Mouse (Mus musculus) liver, embryonic 14.5 days (tissue): ENCODE data around the gene Sh3pxd2a. TPM values are rescaled to one million over a fixed set of nuclear protein-coding genes. Genes with fewer than 3 reads are reported as not detected.

Experiments
- ATAC-seq: fragments of 200-750 bp; cut with Nextera tagmentation; 2 replicates; pipeline ENCODE4 v1.8.0; 2017; ENCODE audit warnings: moderate number of reproducible peaks, mild to moderate bottlenecking, moderate library complexity; ENCODE audit not compliant: insufficient read depth
- DNase-seq, 3 experiments: peaks; one replicate each; pipeline ENCODE4 v3.0.0-alpha.2; 2012 to 2013; ENCODE audit warnings: low read depth in 3 of 3, low spot score in 3 of 3
- H3K27ac ChIP-seq: fragments of 300-500 bp; sonication (generic); 2 replicates; pipeline ENCODE4 v1.5.1; 2014; ENCODE audit warnings: moderate library complexity, mild to moderate bottlenecking, control low read depth, inconsistent platforms
- H3K27me3 ChIP-seq: fragments of 300-500 bp; sonication (generic); 2 replicates; pipeline ENCODE4 v1.6.1; 2014; ENCODE audit warnings: mild to moderate bottlenecking, low read length, moderate library complexity; ENCODE audit not compliant: control insufficient read depth, insufficient read depth
- H3K36me3 ChIP-seq: fragments of 300-500 bp; sonication (generic); replicated peaks from 2 replicates; pipeline ENCODE4 v1.6.1; 2014; ENCODE audit warnings: low read depth; ENCODE audit not compliant: control insufficient read depth, insufficient read depth
- H3K4me1 ChIP-seq, 2 experiments: fragments of 200-500 bp in 1 of 2; fragments of 300-500 bp in 1 of 2; sonication (generic) in 1 of 2; replicated peaks; 2 replicates each; pipeline ENCODE4 v1.6.1; 2012 to 2014; ENCODE audit warnings: antibody characterized with exemption in 1 of 2, inconsistent platforms in 1 of 2, low read length in 1 of 2; ENCODE audit not compliant: control insufficient read depth in 2 of 2, insufficient read depth in 2 of 2
- H3K4me2 ChIP-seq: fragments of 300-500 bp; sonication (generic); 2 replicates; pipeline ENCODE4 v1.6.1; 2014; ENCODE audit warnings: low read depth, mild to moderate bottlenecking, control low read depth, moderate library complexity
- H3K4me3 ChIP-seq, 2 experiments: fragments of 200-500 bp in 1 of 2; fragments of 300-500 bp in 1 of 2; sonication (generic) in 1 of 2; 2 replicates each; pipeline ENCODE4 v1.5.1; 2012 to 2014; ENCODE audit warnings: low read depth in 2 of 2, low read length in 2 of 2, mild to moderate bottlenecking in 2 of 2, control low read depth in 1 of 2, inconsistent platforms in 1 of 2, moderate library complexity in 1 of 2; ENCODE audit not compliant: insufficient read depth in 1 of 2
- H3K9ac ChIP-seq: fragments of 300-500 bp; sonication (generic); replicated peaks from 2 replicates; pipeline ENCODE4 v1.6.1; 2014; ENCODE audit warnings: mild to moderate bottlenecking, control low read depth, moderate library complexity
- H3K9me3 ChIP-seq: fragments of 300-500 bp; sonication (generic); 2 replicates; pipeline ENCODE4 v1.6.1; 2016; ENCODE audit warnings: low read length, mixed read lengths; ENCODE audit not compliant: control insufficient read depth
- CTCF ChIP-seq: IDR thresholded peaks from 2 replicates; pipeline ENCODE4 v1.5.1; 2016; ENCODE audit warnings: antibody characterized with exemption, low read depth, control low read depth
- EP300 ChIP-seq: IDR thresholded peaks from 2 replicates; pipeline ENCODE4 v1.6.1; 2016; ENCODE audit warnings: antibody characterized with exemption, low read depth
- WGBS: fragments of 180-500 bp; shearing (Covaris S2); extraction: QIAGEN DNeasy Blood & Tissue Kit; methylation state at CpG from one replicate; pipeline ENCODE4 v1.1.7; 2014; ENCODE audit not compliant: insufficient replicate concordance; 5-methylcytosine and 5-hydroxymethylcytosine counted together
- polyA plus RNA-seq, 2 experiments: library from polyadenylated mRNA; depleted of rRNA in 1 of 2; stranded (reverse) in 1 of 2; unstranded in 1 of 2; fragments of >200 nt; fragmentation: Nextera tagmentation in 1 of 2; extraction: Ambion mirVana in 1 of 2; gene quantifications; 2 replicates each; pipeline versions ENCODE4 v1.2.1 to v1.2.3; 2012 to 2014

The Sh3pxd2a gene
- polyA plus RNA-seq, 2 experiments, result 0.50 to 1.6 TPM

DNA sequence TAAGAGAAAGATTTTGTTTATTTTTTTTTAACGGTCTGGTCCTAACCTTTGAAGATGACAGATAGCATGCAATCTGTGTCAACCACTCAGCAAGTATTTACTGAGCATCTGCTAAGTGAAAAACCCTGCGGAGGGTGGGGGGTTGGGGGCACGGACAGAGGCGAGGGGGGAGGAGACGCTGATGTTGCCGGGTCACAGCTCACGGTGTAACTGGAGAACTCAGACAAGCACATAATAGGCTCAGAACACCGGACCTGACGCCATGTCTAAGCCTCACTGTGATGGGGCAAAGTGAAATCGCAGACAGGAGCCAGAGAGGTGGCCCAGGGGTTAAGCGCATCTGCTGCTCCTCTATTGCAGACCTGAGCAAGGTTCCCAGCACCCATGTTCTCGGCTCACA lies 19.7 kb downstream of the Sh3pxd2a start:
- H3K4me2 ChIP-seq, result no peak overlapping the region
- TF ChIP-seq EP300, result no peak
- no peak for TF ChIP-seq CTCF
- no peak overlapping the region for H3K9ac ChIP-seq
- WGBS, result 55% methylated on average over 12 of the region's 12 CpGs
- H3K4me1 ChIP-seq, result peaks cover 23 to 49% of the 10 kb centered on the region in 2 experiments
- no peaks in the 10 kb centered on the region for H3K9me3 ChIP-seq
- no peaks in the 10 kb centered on the region for H3K27me3 ChIP-seq
- no peaks in the 10 kb centered on the region for H3K36me3 ChIP-seq
- ATAC-seq (no peak), DNase-seq (no peak)
- no peak overlapping the region for H3K27ac ChIP-seq
- no peak overlapping the region for H3K4me3 ChIP-seq

DNA sequence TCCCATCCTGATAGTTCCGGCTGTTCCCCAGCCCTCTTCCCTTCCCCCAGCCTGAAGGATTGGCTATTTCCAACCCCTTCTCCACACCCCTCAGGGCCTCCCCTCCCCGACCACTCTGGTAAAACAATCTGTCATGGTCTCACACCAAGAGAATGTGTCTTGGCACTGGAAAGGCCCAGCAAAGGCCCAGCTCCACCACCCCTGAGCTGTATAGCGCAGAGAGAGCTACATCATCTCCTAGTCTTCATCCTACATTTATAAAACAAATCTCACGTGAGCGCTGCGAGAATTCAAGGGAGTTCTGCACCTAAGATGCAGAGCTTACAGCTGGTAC lies 21.9 kb downstream of the Sh3pxd2a start:
- Histone ChIP-seq H3K27ac (no peak overlapping the region), H3K4me2 (no peak overlapping the region), H3K4me1 (peaks cover 14 to 28% of the 10 kb centered on the region in 2 experiments; a peak in 3 of 4 replicates), H3K4me3 (no peak overlapping the region), H3K27me3 (no peaks in the 10 kb centered on the region), H3K9ac (no peak overlapping the region), H3K9me3 (no peaks in the 10 kb centered on the region), H3K36me3 (no peaks in the 10 kb centered on the region)
- DNase-seq (no peak), ATAC-seq (no peak)
- 72% methylated on average over 6 of the region's 6 CpGs for WGBS
- TF ChIP-seq EP300, result no peak
- no peak for TF ChIP-seq CTCF

DNA sequence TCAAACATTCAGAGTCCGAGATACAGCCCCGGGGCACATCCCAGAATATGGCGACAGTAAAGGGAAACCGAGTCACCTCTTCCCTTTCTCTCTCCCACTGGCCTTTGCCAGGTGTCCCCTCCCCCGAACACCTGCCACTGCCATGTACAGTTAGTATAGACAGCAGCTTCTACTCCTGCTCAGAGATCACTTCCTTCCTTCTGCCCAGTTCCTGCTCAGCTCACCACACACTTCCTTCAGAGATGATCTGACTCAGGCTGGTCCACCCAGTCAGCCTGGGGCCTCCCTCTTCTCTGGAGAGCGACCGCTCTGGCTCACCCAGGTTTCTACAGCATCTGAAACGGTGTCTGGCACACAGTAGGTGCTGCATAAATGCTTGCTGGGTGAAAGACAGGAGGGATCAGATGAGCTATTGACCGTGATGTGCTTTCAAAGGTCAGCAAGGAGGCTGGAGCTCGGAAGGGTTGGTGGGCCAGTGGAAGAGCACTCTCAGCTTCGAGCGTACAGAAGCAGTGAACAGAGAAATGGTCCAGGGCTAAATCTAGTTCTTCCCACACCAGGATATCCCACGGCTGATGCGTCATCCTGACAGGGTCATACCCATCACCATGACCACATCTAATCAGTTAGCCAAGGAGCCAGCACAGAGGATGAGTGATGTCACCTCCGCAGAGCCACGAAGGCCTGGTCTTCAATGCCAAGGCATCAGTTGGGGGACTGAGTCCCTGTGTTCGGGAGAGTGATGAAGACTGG lies 22.5 kb downstream of the Sh3pxd2a start:
- TF ChIP-seq CTCF, result no peak
- Histone ChIP-seq H3K27me3 (no peaks in the 10 kb centered on the region), H3K4me2 (no peak overlapping the region), H3K27ac (no peak overlapping the region), H3K4me1 (peaks cover 9 to 25% of the 10 kb centered on the region in 2 experiments; a peak in 3 of 4 replicates), H3K9me3 (no peaks in the 10 kb centered on the region), H3K4me3 (no peak overlapping the region), H3K9ac (no peak overlapping the region), H3K36me3 (no peaks in the 10 kb centered on the region)
- 43% methylated on average over 17 of the region's 17 CpGs for WGBS
- no peak for DNase-seq
- ATAC-seq, result no peak

DNA sequence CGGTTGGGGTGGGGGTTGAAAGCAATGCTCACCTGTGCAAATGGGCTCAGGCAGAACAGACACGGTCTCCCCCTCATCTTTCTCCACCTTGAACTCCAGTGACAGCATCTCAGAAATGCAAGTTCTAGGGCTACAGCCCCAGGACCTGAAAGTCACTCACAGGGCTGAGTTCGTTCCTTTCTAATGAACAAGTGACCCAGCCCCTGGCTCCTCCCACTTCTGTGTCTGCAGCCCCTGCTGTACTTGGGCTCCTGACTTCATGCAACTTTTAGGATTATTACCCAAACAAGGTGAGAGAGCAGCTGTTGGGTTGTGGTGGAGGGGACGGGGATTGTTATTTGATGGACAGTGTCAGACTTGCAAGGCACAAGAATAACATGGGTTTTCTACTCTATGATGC lies 23.2 kb downstream of the Sh3pxd2a start:
- 50% methylated on average over 4 of the region's 4 CpGs for WGBS
- no peaks in the 10 kb centered on the region for H3K27me3 ChIP-seq
- H3K4me2 ChIP-seq, result no peak overlapping the region
- no peaks in the 10 kb centered on the region for H3K36me3 ChIP-seq
- DNase-seq (no peak), ATAC-seq (no peak)
- peaks cover 5 to 17% of the 10 kb centered on the region in 2 experiments; a peak in 3 of 4 replicates for H3K4me1 ChIP-seq
- no peak overlapping the region for H3K9ac ChIP-seq
- no peak for TF ChIP-seq CTCF
- no peak for TF ChIP-seq EP300
- H3K9me3 ChIP-seq, result no peaks in the 10 kb centered on the region
- no peak overlapping the region for H3K27ac ChIP-seq
- H3K4me3 ChIP-seq, result no peak overlapping the region

DNA sequence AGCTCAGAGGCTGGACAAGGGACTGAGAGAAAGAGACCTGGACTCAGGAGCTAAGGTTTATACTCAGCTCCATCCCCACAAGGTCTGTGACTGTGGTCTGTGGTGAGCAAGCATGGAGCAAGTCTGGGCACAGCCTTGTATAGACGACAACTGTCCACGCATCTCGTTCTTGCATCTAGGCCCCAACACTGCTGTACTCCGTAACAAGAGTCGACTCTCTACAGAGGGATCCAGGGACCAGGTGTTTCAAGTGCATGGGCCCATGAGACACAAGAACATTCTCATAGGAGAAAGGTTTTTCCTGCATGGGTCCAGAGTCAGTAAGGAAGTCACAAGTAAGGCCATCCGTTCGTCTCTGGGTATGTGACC lies 23.8 kb downstream of the Sh3pxd2a start:
- Histone ChIP-seq H3K27ac (no peak overlapping the region), H3K4me3 (no peak overlapping the region), H3K36me3 (no peaks in the 10 kb centered on the region), H3K27me3 (no peaks in the 10 kb centered on the region), H3K4me2 (no peak overlapping the region), H3K9ac (no peak overlapping the region), H3K4me1 (peaks cover 2 to 12% of the 10 kb centered on the region in 2 experiments; a peak in 3 of 4 replicates), H3K9me3 (no peaks in the 10 kb centered on the region)
- ATAC-seq, result no peak
- DNase-seq, result no peak
- WGBS, result 71% methylated on average over 7 of the region's 7 CpGs
- no peak for TF ChIP-seq EP300
- TF ChIP-seq CTCF, result no peak
